Mouse (Mus musculus): ENCODE results near the gene H2al1c.
"Not testable (repeated sequence)": the region's sequence is repeated elsewhere in the genome, so short reads cannot be mapped to it uniquely, and the experiment has no call there.

- TF ChIP-seq EP300, CTCF (IDR thresholded peaks at IDR 0.05; ENCODE audit: low read depth): not testable (repeated sequence)
These were observed 9.4 kb downstream of the H2al1c start, which contains the start of gene H2al1f for GRCm38 (mm10) chrX:11314858-11315257.

Measured in heart, postnatal 0 days (tissue).